Mouse (Mus musculus) CD8-positive naive resting alpha-beta T cell, adult 2 months (primary cell): ENCODE results near the gene Dop1b.
A peak's percentile ranks its signal among the peaks of the same experiment; 100 is the strongest.
"Not testable (repeated sequence)": the region's sequence is repeated elsewhere in the genome, so short reads cannot be mapped to it uniquely, and the experiment has no call there.

Experiments
- DNase-seq, 2 experiments: peaks; one replicate each; pipeline ENCODE4 v3.0.0; 2022; ENCODE audit warnings: low read depth in 2 of 2, low spot score in 2 of 2

Dop1b gene

GRCm38 (mm10) chr16:93824799-93825198, 113.1 kb downstream of the Dop1b start:
- no peak for DNase-seq

- no peak for DNase-seq
Measured at GRCm38 (mm10) chr16:93825463-93825862, 113.8 kb downstream of the Dop1b start.

GRCm38 (mm10) chr16:93826054-93826453, 114.3 kb downstream of the Dop1b start:
- DNase-seq, result no peak

- DNase-seq, result not testable (repeated sequence)
Measured at GRCm38 (mm10) chr16:93826478-93826877, 114.8 kb downstream of the Dop1b start.

- DNase-seq, result no peak
Measured at GRCm38 (mm10) chr16:93826909-93827308, 115.2 kb downstream of the Dop1b start.

- no peak for DNase-seq
Measured at GRCm38 (mm10) chr16:93829526-93829925, 117.8 kb downstream of the Dop1b start.

GRCm38 (mm10) chr16:93830071-93830470, 118.4 kb downstream of the Dop1b start:
- no peak for DNase-seq

GRCm38 (mm10) chr16:93830916-93831315, 119.2 kb downstream of the Dop1b start:
- no peak for DNase-seq

- peak; percentile 99 to 100 for DNase-seq
Measured at GRCm38 (mm10) chr16:93831627-93832395, 120.1 kb downstream of the Dop1b start, which contains the start of gene Morc3. Gene Morc3 (plus strand): TSS chr16:93832121.

- peak in 1 of 2 experiments; percentile 32 for DNase-seq
Measured at GRCm38 (mm10) chr16:93832451-93833276, 121.0 kb downstream of the Dop1b start.

GRCm38 (mm10) chr16:93833551-93833950, 121.8 kb downstream of the Dop1b start:
- DNase-seq, result no peak

GRCm38 (mm10) chr16:93834076-93834475, 122.4 kb downstream of the Dop1b start:
- no peak for DNase-seq

GRCm38 (mm10) chr16:93839049-93839448, 127.3 kb downstream of the Dop1b start:
- DNase-seq, result no peak

GRCm38 (mm10) chr16:93850527-93850926, 138.8 kb downstream of the Dop1b start:
- DNase-seq, result no peak

GRCm38 (mm10) chr16:93859967-93860366, 148.3 kb downstream of the Dop1b start:
- DNase-seq, result no peak
